In the genomic region with DNA sequence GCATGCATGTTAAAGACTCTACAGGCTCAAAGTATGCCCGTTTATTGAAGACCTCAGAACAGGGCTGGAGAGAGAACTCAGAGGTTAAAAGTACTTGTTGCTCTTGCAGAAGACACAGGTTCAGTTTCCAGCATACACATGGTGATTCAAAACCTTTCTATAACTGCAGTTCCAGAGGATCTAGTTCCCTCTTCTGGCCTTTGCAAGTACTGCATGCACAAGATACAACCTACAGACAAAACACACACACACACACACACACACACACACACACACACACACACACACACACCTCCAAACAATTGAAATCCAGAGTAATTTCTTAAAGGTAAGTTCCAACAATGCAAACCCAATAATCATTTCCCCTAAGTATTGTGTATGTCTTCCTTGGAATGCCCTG, we compare ENCODE assay signal across 22 mouse cellular contexts.
DNase-seq lines count a peak whose midpoint lies in the region; ATAC-seq and TF ChIP-seq lines count a peak whose summit lies in the region.
"Had no signal": no experiment of that assay in that cellular context is flagged by ENCODE, and none has a peak within 500 bp of the region (broad histone marks: within the 10 kb centered on the region; RNA-seq: fewer than 3 reads in every experiment).

No protein-coding gene starts in this region.

- H3K4me3 ChIP-seq in forebrain, postnatal 0 days (ENCODE audit: low read depth, low read length) = no peak overlapping the region
- H3K4me3 ChIP-seq in forebrain, embryonic 10.5 days = no peak overlapping the region
- no peak overlapping the region for H3K4me3 ChIP-seq in liver, embryonic 14.5 days (ENCODE audit: insufficient read depth in 1 of 2, low read depth in 2 of 2, low read length in 2 of 2)
- no peak overlapping the region for H3K4me3 ChIP-seq in liver, embryonic 11.5 days (ENCODE audit: low read depth, low read length)
- H3K4me3 ChIP-seq in E14TG2a.4 (replicated peaks; ENCODE audit: low read length) = no peak overlapping the region
- H3K4me3 ChIP-seq: embryonic facial prominence, embryonic 13.5 days; heart, embryonic 10.5 days; hindbrain, embryonic 15.5 days; limb, embryonic 15.5 days; lung, embryonic 15.5 days; megakaryocyte, embryonic 14.5 days; neural tube, embryonic 13.5 days had no signal

- no peak for ATAC-seq in forebrain, postnatal 0 days
- ATAC-seq in liver, embryonic 14.5 days (ENCODE audit: insufficient read depth) = no peak
- ATAC-seq in liver, embryonic 11.5 days (replicated peaks; ENCODE audit: low FRiP score) = no peak
- peak; percentile 33; the same call in 1 of the 2 replicates for ATAC-seq in granulocyte monocyte progenitor cell, adult 5-6 weeks (replicated peaks; ENCODE audit: poor library complexity, severe bottlenecking)
- ATAC-seq in monocyte, adult 5-6 weeks (replicated peaks; ENCODE audit: insufficient number of reproducible peaks, low FRiP score, low TSS enrichment, poor library complexity, severe bottlenecking) = no peak

- no peaks in the 10 kb centered on the region for H3K36me3 ChIP-seq in forebrain, postnatal 0 days (ENCODE audit: insufficient read depth)
- no peaks in the 10 kb centered on the region for H3K36me3 ChIP-seq in forebrain, embryonic 10.5 days (replicated peaks)
- H3K36me3 ChIP-seq in liver, embryonic 14.5 days (replicated peaks; ENCODE audit: control insufficient read depth, insufficient read depth, low read depth) = no peaks in the 10 kb centered on the region
- H3K36me3 ChIP-seq in liver, embryonic 11.5 days (ENCODE audit: control insufficient read depth, insufficient read depth, low read length) = no peaks in the 10 kb centered on the region
- no peaks in the 10 kb centered on the region for H3K36me3 ChIP-seq in E14TG2a.4 (ENCODE audit: insufficient read depth, low read length)
- H3K36me3 ChIP-seq: embryonic facial prominence, embryonic 13.5 days; heart, embryonic 10.5 days; hindbrain, embryonic 15.5 days; limb, embryonic 15.5 days; lung, embryonic 15.5 days; neural tube, embryonic 13.5 days had no signal

- TF ChIP-seq CTCF in forebrain, postnatal 0 days (IDR thresholded peaks at IDR 0.05; ENCODE audit: low read depth) = peak; percentile 47; the same call in 1 of the 2 replicates
- peak; percentile 7; the same call in 1 of the 2 replicates for TF ChIP-seq CTCF in liver, embryonic 14.5 days (IDR thresholded peaks at IDR 0.05; ENCODE audit: low read depth)
- TF ChIP-seq CTCF in E14TG2a.4 (conservative IDR thresholded peaks at IDR 0.05; ENCODE audit: low read length) = peak; percentile 15; the same call in 1 of the 2 replicates

- H3K4me1 ChIP-seq in forebrain, postnatal 0 days (ENCODE audit: insufficient read depth) = no peaks in the 10 kb centered on the region
- peaks cover 16% of the 10 kb centered on the region for H3K4me1 ChIP-seq in forebrain, embryonic 10.5 days
- H3K4me1 ChIP-seq in liver, embryonic 14.5 days (replicated peaks; ENCODE audit: control insufficient read depth in 2 of 2, insufficient read depth in 2 of 2, low read length in 1 of 2) = no peaks in the 10 kb centered on the region
- H3K4me1 ChIP-seq in liver, embryonic 11.5 days (replicated peaks; ENCODE audit: control insufficient read depth, insufficient read depth, low read length) = no peaks in the 10 kb centered on the region
- no peaks in the 10 kb centered on the region for H3K4me1 ChIP-seq in E14TG2a.4 (replicated peaks; ENCODE audit: low read depth, low read length)
- H3K4me1 ChIP-seq: heart, embryonic 10.5 days; hindbrain, embryonic 15.5 days; limb, embryonic 15.5 days; lung, embryonic 15.5 days; megakaryocyte, embryonic 14.5 days had no signal

- TF ChIP-seq EP300 in liver, embryonic 14.5 days (IDR thresholded peaks at IDR 0.05; ENCODE audit: low read depth) = no peak

- no peaks in the 10 kb centered on the region for H3K9me3 ChIP-seq in forebrain, postnatal 0 days (ENCODE audit: low read length)
- no peaks in the 10 kb centered on the region for H3K9me3 ChIP-seq in forebrain, embryonic 10.5 days
- H3K9me3 ChIP-seq in liver, embryonic 14.5 days (ENCODE audit: control insufficient read depth, low read length) = no peaks in the 10 kb centered on the region
- H3K9me3 ChIP-seq in liver, embryonic 11.5 days (ENCODE audit: control insufficient read depth, low read length) = no peaks in the 10 kb centered on the region
- no peaks in the 10 kb centered on the region for H3K9me3 ChIP-seq in E14TG2a.4 (ENCODE audit: low read length)
- H3K9me3 ChIP-seq: embryonic facial prominence, embryonic 13.5 days; heart, embryonic 10.5 days; hindbrain, embryonic 15.5 days; limb, embryonic 15.5 days; lung, embryonic 15.5 days; megakaryocyte, embryonic 14.5 days; neural tube, embryonic 13.5 days had no signal

- H3K27me3 ChIP-seq in forebrain, postnatal 0 days (ENCODE audit: insufficient read depth, low read length) = no peaks in the 10 kb centered on the region
- peaks cover 9% of the 10 kb centered on the region for H3K27me3 ChIP-seq in forebrain, embryonic 10.5 days (ENCODE audit: poor library complexity, severe bottlenecking)
- H3K27me3 ChIP-seq in liver, embryonic 14.5 days (ENCODE audit: control insufficient read depth, insufficient read depth, low read length) = no peaks in the 10 kb centered on the region
- no peaks in the 10 kb centered on the region for H3K27me3 ChIP-seq in liver, embryonic 11.5 days (replicated peaks; ENCODE audit: control insufficient read depth, insufficient read depth, low read length)
- H3K27me3 ChIP-seq in E14TG2a.4 (ENCODE audit: insufficient read depth, low read length) = no peaks in the 10 kb centered on the region
- H3K27me3 ChIP-seq: embryonic facial prominence, embryonic 13.5 days; hindbrain, embryonic 15.5 days; limb, embryonic 15.5 days; lung, embryonic 15.5 days; megakaryocyte, embryonic 14.5 days had no signal

- DNase-seq in forebrain, postnatal 0 days = no peak
- DNase-seq in forebrain, embryonic 10.5 days (ENCODE audit: extremely low spot score, low spot score) = no peak
- DNase-seq in liver, embryonic 14.5 days (ENCODE audit: low read depth in 3 of 3, low spot score in 3 of 3) = no peak
- no peak for DNase-seq in liver, embryonic 11.5 days (ENCODE audit: low spot score)
- no peak for DNase-seq in right cerebral cortex, postnatal 10 days (ENCODE audit: low spot score in 2 of 2)
- DNase-seq: adrenal gland, postnatal 25 days; cerebellum, adult 2 months; gastrocnemius, postnatal 10 days; kidney, adult 2 months; kidney, postnatal 25 days; right cerebral cortex, postnatal 25 days; thymus, postnatal 36 days had no signal

- H3K27ac ChIP-seq in forebrain, postnatal 0 days (ENCODE audit: low read depth, low read length) = no peak overlapping the region
- no peak overlapping the region for H3K27ac ChIP-seq in forebrain, embryonic 10.5 days
- no peak overlapping the region for H3K27ac ChIP-seq in liver, embryonic 14.5 days
- H3K27ac ChIP-seq in liver, embryonic 11.5 days (ENCODE audit: low read depth, low read length) = no peak overlapping the region
- H3K27ac ChIP-seq: embryonic facial prominence, embryonic 13.5 days; heart, embryonic 10.5 days; hindbrain, embryonic 15.5 days; limb, embryonic 15.5 days; lung, embryonic 15.5 days; neural tube, embryonic 13.5 days had no signal

- WGBS in forebrain, postnatal 0 days = 92% methylated on average over 1 of the region's 1 CpGs
- WGBS in forebrain, embryonic 10.5 days = 94% methylated on average over 1 of the region's 1 CpGs
- 45% methylated on average over 1 of the region's 1 CpGs for WGBS in liver, embryonic 14.5 days (ENCODE audit: insufficient replicate concordance)
- WGBS in liver, embryonic 11.5 days = 87% methylated on average over 1 of the region's 1 CpGs

- no peak overlapping the region for H3K4me2 ChIP-seq in forebrain, postnatal 0 days (ENCODE audit: low read depth)
- H3K4me2 ChIP-seq in liver, embryonic 14.5 days (ENCODE audit: low read depth) = no peak overlapping the region
- H3K4me2 ChIP-seq in liver, embryonic 11.5 days = no peak overlapping the region
- H3K4me2 ChIP-seq: embryonic facial prominence, embryonic 13.5 days; hindbrain, embryonic 15.5 days; limb, embryonic 15.5 days; lung, embryonic 15.5 days; neural tube, embryonic 13.5 days had no signal

- H3K9ac ChIP-seq in forebrain, postnatal 0 days = no peak overlapping the region
- H3K9ac ChIP-seq in liver, embryonic 14.5 days (replicated peaks) = no peak overlapping the region
- H3K9ac ChIP-seq in liver, embryonic 11.5 days (ENCODE audit: low read depth, low read length) = no peak overlapping the region
- H3K9ac ChIP-seq: embryonic facial prominence, embryonic 13.5 days; hindbrain, embryonic 15.5 days; limb, embryonic 15.5 days; lung, embryonic 15.5 days; neural tube, embryonic 13.5 days had no signal
